Mouse (Mus musculus) megakaryocyte-erythroid progenitor cell, adult 5-6 weeks (primary cell): ENCODE data around the gene Wdcp. TPM values are rescaled to one million over a fixed set of nuclear protein-coding genes. Genes with fewer than 3 reads are reported as not detected.
"Not testable (repeated sequence)": the region's sequence is repeated elsewhere in the genome, so short reads cannot be mapped to it uniquely, and the experiment has no call there.

ENCODE experiments used
- ATAC-seq: replicated peaks from 2 replicates; pipeline ENCODE4 v1.8.0; 2016; ENCODE audit warnings: mild to moderate bottlenecking, inconsistent platforms; ENCODE audit not compliant: severe bottlenecking, poor library complexity, low FRiP score, low TSS enrichment
- total RNA-seq, 2 experiments: library from RNA; stranded (forward) in 1 of 2; stranded (reverse) in 1 of 2; fragments of 200-1000, 215-1000 nt in 1 of 2; fragments of >200 nt in 1 of 2; fragmentation: Nextera tagmentation in 1 of 2; gene quantifications; 2 replicates each; pipeline ENCODE4 v1.2.3; 2014 to 2017

Wdcp gene
- total RNA-seq, 2 experiments from 2014 or later: 9.5 to 27.5 TPM

DNA sequence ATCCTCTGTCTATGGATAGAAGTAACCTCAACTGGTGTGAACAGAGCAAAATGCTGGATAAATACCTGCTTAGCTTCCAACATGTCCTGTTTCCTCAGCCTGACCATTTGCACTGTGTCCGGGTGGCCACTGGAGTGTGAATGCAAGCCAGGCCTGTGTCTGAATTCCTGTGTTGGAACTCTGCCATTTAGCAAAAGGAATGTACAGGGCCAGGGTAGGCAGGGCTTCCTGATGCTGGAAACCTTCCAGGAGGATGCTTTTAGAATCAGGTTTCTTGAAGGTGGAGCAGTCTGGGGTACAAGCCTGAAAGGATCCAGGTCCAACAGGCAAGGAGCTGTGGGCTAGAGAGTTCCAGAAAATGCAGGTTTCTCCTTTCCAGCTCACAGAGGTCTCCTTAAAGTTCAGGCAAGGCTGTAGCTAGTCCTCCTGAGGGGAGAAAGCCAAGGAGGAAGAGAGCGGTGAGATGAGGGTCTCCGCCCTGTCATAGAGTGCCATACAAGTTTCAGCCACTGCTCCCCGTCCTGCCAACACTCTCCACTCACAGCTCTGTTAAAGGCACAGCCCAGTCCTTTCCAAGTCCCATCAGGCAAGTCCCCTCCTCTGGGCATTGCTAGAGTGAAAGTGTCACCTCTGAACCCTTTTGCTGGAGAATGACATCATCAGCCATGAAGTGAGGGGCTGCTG is 20.7 kb downstream of the Wdcp start:
- ATAC-seq: no peak

DNA sequence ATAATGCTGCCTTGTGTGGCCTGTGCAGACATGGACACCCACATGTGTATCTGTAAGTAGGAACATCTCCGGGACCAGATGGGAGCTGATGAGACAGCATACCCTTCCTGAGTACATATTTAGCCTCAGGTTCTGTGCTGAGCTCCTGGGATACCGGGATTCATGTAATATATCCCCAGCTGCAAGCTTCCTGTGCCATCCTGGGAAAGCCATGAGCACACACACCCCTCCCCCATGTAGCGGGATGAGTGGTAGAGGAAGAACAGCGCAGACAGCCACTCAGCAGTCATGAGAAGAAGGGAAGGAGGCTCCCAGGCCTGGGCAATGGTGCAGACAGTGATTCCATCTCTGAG is 21.2 kb downstream of the Wdcp start:
- no peak for ATAC-seq

DNA sequence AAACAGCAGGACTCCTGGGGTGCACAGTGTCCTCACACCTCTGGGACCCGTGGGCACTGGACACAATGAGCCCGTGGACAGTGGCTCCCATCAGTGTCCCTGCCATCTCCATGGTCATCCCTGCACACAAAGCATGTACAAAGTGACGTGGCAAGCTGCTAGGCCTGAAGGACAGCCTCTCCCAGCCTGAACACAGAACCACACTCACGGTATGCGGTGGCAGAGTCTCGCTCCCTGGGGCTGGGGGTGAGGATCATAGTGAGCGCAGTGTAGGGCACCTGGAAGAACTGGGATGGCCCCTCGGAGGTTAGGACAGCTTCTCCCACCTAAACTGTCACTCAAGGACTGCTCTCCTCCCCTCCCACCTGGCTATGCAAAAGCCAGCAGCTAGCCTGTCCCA is 25.8 kb downstream of the Wdcp start:
- no peak for ATAC-seq

- no peak for ATAC-seq
Measured at GRCm38 (mm10) chr12:4871260-4871659, 28.2 kb downstream of the Wdcp start.

DNA sequence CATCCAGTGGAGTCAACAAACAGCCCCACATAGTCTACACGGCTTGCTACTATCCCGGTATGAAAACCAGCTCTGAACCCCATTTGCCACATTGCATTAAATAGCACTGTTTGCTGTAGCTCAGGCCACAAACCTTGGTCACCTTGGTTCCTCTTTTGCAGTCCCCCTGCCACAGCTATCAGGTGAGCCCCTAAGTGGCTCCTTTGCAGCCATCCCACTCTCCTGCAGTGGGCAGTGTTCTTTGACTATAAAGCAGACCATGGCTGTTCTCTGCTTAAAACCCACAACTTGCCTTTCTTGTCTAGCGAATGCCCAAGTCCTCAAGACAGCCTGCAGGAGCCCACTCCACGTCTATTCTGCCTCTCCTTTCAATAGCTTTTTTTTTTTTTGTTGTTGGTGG is 29.2 kb downstream of the Wdcp start:
- ATAC-seq: no peak

DNA sequence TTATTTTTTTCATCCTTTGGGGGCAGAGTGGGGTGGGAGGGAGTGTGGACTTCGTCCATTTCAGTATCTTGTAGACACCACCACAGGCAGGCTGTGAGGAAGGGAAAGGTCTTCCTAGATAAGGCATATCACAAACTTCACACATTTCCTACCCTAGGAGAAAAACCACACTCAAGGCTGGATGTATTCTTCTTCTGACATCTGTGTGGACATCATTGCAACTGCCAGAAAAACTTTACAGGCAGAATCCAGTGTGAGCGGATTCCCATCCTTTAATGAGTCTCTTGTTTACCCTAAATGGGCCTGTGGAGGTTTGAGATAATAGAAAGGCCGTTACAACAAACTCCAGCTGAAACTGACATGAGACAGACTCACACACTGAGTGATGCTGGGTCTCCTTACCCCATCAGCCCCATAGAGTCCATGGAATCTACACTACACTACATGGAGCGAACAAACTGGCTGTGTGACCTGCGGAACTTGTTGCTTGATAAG is 29.9 kb downstream of the Wdcp start:
- peak; percentile 77 for ATAC-seq

DNA sequence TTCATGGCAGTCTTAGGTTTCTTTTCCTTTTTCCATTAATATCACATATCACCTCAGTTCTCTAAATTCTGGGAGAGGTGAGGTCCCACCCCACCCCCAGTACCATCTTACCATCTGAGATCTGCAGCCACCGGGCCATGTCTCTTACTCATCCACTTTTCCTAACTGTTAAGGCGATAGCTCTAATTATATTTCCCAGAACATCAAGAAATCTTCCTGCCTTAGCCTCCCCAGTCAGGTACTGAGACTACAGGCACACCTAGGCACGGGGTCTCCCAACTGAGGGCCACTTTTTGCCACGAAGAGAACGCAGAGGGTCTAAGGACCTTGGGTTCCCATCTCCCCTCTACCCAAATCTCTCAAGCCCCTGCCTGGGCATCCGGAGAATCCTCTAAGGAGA is 30.4 kb downstream of the Wdcp start:
- ATAC-seq: no peak

DNA sequence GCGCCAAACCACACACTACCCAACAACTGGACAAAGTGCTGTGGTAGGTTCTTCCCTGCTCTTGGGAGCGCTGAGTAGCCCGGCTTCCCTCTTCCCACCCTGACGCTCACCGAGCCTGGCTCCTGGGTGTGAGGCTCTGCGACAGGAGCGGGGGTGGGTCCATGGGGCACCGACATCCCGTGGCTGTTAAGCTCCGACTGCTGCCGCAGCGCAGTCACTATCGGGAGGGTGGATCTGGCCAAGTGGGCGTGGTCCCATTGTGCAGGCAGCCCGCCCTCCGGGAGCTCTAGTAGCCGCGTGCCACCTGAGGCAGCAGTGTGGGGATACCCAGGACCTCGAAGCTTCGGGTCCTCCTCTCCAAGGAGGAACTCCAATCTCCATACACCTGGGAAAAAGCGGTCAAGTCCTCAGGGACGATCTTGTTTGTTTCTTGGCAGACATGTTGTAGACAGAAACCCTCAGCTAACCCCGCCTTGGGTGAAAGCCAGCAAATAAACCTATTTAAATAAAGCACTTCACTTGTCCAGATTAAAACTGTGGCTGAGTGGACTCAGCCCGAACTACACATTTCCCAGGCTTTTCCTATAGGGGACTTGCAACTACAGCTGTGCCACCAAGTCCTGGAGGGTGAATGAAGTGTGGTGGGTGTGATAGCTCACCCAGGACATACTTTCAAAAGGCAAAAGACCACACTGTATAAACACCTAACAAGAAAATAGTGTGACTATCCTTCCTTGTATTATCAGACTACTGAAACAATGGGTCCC is 31.2 kb downstream of the Wdcp start, which contains the start of gene Mfsd2b:
TSS of gene Mfsd2b (minus strand) at position 199 of the 767 bp plus-strand sequence.
- ATAC-seq: peak; percentile 79

- no peak for ATAC-seq
Measured at GRCm38 (mm10) chr12:4875623-4876022, 32.5 kb downstream of the Wdcp start.

- no peak for ATAC-seq
Measured at GRCm38 (mm10) chr12:4878296-4878783, 35.2 kb downstream of the Wdcp start.

GRCm38 (mm10) chr12:4879048-4879447 is 35.9 kb downstream of the Wdcp start:
- no peak for ATAC-seq

DNA sequence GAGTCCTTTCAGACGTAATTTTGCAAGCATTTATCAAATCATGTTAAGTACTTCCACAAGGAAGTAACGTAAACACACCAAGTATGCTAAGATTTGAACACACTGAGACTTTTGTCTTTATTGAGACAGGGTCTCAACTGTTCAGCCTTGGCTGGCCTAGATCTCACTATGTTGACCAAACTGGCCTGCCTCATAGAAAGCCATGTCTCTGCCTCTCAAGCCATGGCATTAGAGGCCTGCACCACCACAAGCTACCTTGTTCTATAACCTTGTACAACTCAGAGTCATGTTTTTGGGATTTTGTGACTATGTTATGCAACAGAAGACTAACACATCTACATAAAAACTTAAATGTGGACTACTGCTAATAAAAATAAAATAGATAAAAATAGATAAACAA is 39.0 kb downstream of the Wdcp start:
- ATAC-seq: no peak

DNA sequence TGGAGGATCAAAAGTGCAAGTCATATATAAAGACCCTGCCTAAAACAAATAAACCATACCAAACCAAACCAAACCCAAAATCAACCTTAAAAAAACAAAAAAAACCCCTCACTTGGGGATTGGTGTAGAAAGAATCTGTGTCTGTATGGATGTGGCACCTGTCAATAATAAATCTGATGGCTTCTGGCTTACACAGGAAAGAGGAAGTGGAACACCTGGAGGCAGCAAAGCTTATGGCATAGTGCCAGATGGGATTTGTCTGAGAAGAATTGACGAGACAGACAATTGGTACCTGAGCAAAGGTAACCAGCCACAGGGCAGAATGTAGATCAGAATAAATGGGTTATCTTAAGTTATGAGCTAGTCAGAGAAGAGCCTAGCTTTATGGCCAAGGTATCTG is 42.0 kb downstream of the Wdcp start:
- ATAC-seq: no peak

DNA sequence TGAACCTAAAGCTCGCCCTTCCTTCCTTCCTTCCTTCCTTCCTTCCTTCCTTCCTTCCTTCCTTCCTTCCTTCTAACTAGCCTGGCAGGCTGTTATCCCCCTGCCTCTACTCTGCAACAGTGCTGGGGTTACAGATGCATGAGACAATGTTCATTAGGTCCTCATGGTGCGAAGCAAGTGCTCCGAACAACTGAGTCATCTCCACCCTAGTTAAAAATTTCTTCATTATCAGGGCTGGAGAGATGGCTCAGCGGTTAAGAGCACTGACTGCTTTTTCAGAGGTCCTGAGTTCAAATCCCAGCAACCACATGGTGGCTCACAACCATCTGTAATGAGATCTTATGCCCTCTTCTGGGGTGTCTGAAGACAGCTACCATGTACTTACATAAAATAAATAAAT is 43.5 kb downstream of the Wdcp start:
- ATAC-seq: not testable (repeated sequence)

- peak; percentile 50; the same call in 1 of the 2 replicates for ATAC-seq
Measured at GRCm38 (mm10) chr12:4888739-4889138, 45.6 kb downstream of the Wdcp start.

DNA sequence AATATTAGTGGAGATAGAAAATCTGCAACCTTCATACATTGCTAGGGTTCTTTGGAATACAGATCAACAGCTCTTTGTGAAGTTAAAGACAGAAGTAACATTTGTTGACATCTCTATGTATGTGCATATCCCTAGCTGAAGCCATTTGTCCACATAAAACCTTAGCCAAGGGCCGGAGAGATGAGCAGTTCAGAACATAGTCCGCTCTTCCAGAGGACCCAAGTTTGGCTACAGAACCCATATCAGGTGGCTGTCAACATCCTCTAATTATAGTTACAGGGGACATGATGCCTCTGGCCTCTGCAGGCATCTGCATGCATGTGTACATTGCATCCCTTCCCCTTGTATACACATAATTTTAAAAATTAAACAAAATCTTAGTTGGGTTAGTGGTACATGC is 46.1 kb downstream of the Wdcp start:
- no peak for ATAC-seq

- ATAC-seq: peak; percentile 52; the same call in 1 of the 2 replicates
Measured at GRCm38 (mm10) chr12:4889891-4890290, 46.8 kb downstream of the Wdcp start.

GRCm38 (mm10) chr12:4898024-4898423 is 54.9 kb downstream of the Wdcp start:
- ATAC-seq: no peak

DNA sequence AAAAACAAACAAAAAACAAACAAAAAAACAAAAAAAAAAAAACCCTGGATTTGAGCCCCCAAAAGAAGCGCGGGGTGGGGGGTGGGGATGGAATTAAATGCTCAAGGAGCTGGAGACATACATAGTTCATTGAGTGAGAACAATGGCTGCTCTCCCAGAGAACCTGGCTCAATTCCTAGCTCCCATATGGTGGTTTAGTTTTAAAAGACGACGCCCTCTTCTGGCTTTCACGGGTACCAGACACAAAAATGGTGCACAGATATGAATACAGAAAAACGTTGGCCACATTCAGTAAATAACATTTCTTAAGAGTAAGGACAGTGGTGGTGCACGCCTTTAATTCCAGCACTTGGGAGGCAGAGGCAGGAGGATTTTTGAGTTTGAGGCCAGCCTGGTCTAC is 62.8 kb downstream of the Wdcp start:
- no peak for ATAC-seq

DNA sequence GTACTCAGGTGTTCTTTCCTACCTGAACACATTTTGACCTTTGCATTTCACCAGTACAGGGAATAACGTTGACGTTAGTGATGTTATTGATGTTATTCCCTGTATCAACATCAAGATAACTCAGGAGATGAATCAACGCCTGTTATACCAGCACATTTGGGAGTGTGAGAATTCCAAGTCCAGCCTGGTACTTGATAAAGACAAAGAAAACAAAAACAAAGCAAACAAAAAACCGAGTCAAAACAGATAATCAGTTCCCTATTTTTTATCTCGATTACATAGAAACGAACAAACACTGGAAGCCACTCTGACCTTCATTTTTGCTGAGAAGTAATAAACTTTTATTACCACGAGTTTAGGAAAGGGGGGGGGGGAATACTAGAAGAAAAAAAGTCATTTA is 63.4 kb downstream of the Wdcp start:
- ATAC-seq: no peak
